Mouse (Mus musculus): Measurements from ENCODE around the gene Ddx41.
"Not testable (repeated sequence)": the region's sequence is repeated elsewhere in the genome, so short reads cannot be mapped to it uniquely, and the experiment has no call there.

Ddx41 gene

DNA sequence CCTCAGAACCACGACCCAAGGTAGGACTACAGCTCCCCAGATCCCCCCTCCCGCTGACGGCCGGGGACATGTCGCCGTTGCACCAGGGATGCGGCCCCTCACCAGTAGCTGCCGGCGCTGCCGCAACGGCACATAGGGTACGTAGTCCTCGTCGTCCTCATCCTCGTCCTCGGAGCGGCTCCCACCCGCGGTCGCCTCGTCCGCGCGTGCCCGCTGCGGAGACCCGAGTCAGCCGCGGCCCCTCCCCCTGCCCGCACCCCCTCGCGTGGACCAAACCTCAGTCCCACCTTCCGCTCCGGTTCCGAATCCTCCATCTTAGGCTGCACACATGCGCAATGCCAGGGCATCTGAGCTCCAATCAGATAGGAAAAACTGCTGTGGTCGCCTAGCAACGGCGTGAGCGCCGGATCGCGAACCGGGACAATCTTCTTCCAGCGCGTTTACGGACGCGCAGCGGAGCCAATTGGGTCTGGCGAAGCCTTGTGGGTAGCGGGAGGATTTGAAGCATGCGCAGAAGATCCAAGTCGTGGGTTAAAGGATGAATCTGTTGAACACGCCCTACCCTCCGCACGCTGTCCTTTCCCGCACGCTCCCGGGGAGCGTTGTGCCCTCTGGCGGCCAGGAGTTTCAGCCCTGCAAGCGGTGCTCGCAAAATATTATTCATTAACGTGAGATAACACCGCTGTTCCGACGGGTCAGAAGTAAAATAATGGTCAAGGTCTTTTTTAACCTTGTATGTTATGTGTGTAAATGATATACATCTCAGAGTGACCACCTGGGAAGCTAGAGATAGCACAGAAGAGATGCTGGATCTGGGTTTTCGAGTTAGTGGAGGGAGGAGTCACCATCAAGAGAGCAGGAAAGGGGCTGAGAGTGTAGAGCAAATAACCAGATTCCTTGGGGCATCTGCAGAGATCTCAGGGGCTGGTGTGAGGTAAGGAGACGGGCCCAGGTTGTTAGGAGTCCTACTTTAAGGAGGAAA lies at the start of gene Ddx41:
Gene Ddx41 (minus strand): TSS at position 465 of the 982 bp plus-strand sequence.
- DNase-seq = peak; percentile 100

DNA sequence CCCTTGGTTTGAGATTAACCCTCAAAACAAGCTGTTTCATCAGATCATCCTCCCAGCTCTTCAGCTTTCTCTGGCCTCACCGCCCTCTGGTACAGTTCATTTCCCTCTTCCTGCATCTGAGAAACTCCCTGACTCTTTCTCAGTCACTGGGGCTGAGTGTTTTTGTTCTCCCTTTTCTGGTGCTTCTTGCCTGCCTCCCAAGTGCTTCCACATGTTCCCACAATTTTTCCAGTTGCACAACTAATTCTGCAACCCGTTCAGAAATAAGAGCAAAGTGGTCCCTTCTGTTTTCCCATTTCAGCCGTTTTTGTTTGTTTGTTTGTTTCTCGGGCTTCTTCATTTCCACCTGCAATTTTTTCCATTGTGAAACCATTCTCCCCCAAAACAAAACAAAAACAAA lies 41.6 kb upstream of the Ddx41 start:
- DNase-seq = no peak

DNA sequence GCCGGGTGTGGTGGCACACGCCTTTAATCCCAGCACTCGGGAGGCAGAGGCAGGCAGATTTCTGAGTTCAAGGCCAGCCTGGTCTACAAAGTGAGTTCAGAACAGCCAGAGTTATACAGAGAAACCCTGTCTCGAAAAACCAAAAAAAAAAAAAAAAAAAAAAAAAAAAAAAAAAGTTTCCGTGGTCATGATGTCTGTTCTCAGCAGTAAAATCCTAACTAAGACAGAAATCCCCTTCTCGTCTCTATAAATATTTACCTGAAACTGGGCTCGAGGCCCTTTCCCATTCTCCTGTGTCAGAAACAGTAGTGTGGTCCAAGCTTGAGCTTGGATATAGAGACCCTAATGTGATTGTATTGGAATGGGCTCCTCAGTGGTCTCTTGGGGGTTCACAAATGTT lies 40.4 kb upstream of the Ddx41 start:
- not testable (repeated sequence) for DNase-seq

DNA sequence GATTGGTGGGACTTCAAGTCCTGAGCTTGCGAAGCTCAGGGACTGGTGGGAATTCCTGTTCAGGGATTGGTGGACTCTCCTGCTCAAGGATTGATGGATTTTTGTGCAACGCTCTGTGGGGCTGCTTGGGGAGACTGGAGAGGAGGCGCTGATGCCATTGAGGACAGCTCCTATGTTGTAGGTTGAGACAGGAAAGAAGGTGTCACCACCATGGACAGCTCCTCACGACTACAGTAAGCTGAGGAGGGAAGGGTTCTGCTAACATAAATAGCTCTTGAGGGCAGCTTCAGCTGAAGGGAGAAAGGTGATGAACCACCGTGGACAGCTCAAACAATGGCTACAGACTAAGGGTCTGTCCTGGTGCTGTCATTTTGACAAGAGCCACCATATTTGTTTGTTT lies 39.5 kb upstream of the Ddx41 start:
- DNase-seq = no peak

DNA sequence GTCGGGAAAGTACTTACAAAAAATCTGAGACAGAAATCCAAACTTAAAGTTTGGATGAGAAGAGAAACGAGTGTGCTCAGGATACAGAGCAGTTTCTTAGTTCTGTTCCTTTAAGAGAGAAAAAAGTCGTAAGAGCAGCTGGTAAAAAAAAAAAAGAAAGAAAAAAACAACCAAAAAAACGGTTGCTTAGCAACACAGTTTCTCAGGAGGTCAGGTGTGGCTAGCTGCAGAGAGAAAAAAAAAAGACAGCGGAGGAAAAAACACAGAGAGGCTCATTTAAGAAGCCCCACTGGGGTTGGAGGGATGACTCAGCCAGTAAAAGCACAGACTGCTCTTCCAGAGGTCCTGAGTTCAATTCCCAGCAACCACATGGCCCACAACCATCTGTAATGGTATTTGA lies 37.9 kb upstream of the Ddx41 start:
- no peak for DNase-seq

DNA sequence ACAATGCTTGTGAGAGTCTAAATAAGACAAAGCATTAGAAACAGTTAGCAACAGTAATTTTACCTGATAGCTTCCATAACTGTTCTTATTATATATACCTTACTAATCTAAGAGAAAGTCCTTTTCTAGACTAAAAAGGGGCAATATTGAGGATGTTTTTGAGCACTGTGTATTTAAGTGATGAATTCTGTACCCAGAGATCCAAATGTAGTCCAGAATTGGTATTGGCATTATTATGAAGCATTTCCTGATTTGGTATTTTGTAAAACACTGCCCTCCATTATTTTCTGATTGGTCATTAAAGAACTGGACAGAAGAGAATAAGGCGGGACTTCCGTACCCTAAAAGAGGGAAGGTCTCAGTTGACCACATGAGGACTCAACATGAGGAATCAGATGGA lies 37.0 kb upstream of the Ddx41 start, which contains the start of gene Tmed9:
Gene Tmed9 (plus strand): TSS at position 301 of the 400 bp plus-strand sequence.
- DNase-seq = no peak

DNA sequence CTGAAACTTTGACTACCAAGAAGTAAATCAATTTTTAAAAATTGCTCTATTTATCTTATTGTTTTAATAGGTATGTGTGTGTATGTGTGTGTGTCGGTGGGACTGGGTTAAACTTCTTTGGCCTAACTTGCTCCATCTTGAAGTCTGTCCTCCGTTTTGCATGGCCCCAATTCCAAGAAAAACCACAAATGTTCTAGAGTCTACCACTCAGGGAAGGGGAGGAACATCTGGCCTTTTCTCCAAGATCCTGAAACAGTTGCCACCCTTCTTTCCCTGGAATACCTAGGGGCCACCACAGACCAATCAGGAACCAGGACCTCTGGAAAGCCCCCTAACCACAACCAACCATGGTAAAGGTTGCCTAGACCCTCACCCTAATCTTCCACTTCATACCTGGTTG lies 35.5 kb upstream of the Ddx41 start:
- DNase-seq = no peak

DNA sequence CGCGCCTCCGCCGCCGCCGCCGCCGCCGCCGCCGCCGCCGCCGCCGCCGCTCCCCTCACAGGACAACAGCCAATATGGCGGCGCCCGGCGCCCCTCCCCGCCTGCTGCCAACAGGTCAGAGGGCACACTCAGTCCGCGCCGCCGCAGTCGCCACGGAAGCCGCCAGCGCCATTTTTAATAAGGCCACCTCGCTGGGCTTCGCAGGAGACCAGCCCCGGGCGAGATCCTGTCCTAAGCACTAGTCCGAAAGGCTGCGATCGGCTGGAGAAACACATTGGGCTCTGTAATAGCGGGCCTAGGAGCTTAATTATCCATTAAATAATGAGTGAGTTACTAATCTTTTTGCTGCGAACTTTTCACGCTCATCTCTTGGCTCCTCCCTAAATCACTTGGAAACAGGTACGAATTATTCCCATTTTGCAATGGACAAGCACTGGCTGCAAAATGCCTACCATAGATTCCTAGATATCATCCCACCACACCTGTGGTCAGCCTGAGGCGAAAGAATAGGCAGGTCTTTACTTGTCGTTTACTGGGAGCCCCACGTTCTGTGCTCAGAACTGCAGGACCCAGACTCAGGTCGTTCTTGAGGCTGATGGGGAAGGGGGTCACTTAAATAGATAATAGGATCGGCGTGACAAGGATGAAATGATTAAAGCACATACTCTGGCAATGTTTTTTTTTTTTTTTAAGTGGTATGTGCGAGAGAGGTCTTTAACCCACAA lies 34.7 kb upstream of the Ddx41 start, which contains the start of gene Fam193b:
Gene Fam193b (minus strand): TSS at position 94 of the 725 bp plus-strand sequence.
- peak; percentile 93 for DNase-seq

DNA sequence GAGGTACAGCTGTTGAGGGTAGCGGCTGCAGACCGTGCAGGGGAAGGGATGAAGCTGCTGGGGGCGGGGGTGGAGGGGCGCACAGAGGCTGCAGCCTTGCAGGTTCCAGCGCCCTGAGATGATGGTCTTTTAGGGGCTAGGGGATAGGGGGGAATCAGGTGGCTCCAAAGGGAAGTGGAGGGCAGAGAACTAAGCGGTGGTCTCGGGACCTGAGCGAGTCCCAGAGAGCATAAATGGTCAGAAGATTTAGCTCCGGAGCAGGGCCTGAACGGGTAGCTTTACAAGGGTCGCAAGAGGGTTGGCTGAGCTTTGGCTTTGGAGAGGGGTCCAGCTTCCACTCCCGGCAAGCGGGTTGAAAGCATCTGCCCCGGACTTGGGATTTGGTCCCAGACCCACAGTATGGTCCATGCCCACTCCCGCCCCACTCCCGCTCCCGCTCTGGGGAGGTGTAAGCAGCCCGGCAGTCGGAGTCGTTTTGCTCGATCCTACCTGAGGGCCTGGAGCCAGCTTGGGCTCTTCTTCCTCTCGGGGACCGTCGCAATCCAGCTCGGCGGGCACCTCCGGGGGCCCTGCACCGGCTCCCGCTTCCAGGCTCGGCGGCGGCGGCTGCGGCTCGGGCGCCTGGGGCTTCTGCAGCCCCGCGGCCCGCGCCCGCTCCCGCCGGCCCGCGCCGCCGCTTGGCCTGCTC lies 34.0 kb upstream of the Ddx41 start:
- DNase-seq = peak; percentile 38

DNA sequence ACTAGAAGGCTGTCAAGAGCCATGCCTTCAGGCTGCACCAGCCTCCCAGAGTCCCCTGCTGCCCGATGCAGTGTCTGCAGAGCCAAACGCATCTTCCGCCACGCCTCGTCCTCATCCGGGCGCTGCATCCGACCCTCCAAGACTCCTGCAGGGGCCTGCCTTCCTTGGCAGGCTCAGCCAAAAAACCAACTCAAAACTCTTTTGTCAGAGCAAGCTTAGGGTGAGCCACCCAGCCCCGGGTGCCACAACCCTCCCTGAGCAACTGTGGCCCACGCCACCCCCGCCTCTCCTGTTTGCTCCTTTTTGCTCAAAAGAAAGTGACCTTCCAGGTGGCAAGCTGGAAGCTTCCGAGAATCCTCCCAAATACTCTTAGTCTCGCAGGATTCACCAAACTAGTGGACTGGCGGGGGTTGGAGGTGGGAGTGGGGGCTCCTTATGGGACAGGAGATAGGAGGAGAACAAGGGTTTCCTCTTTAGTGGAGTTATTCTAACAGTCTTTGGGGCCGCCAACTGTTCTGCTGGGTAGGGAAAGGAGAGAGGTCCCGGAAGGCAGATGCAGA lies 33.3 kb upstream of the Ddx41 start:
- peak; percentile 23 for DNase-seq

DNA sequence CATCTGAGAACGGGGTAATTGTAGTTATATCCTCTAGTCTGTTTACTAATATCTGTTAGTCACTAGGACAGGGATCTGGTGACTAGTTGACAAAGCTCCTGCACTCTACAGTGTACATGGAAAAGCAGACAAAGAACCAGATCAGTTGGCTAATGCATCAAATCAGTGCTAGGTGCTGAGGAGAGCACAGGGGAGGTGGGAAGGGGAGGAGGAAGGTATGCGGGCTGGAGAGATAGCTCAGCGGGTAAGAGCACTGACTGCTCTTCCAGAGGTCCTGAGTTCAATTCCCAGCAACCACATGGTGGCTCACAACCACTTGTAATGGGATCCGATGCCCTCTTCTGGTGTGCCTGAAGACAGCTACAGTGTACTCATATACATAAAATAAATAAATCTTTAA lies 32.1 kb upstream of the Ddx41 start:
- not testable (repeated sequence) for DNase-seq

DNA sequence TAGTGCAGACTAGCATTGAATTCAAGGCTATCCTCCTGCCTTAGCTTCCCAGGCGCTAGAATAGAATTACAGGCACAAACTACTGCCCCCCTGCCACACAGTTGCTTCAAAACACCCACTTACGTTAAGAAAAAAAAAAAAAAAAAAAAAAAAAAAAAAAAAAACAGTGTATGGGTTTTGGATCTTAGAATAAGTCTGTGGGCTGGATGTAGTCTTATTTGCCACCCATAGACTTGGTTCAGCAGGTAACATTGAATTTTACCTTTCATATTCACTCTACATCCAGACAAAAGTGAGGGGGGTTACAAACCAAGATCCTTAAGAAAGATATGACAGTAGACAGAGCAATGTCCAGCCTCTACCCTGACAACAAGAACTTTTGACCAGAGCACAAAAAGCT lies 31.5 kb upstream of the Ddx41 start:
- no peak for DNase-seq

DNA sequence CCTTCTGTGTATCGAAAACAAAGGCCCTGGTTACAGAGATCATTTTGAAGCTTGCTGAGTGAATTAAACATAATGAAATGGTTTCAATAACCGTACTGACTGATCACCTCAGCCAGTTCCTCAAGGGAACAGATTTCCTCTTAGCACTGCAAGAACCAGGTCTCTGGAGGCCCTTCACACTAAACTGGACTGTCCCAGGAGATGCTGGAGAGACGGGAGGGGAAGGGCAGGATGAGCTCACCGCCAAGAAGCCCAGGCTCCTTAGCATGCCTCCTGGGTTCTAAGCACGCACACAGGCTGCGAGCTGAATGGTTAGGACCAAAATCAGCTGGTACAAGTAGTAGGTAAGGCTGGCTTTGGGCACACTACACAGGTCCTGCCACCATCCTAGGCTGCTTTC lies 30.5 kb upstream of the Ddx41 start:
- DNase-seq = no peak

DNA sequence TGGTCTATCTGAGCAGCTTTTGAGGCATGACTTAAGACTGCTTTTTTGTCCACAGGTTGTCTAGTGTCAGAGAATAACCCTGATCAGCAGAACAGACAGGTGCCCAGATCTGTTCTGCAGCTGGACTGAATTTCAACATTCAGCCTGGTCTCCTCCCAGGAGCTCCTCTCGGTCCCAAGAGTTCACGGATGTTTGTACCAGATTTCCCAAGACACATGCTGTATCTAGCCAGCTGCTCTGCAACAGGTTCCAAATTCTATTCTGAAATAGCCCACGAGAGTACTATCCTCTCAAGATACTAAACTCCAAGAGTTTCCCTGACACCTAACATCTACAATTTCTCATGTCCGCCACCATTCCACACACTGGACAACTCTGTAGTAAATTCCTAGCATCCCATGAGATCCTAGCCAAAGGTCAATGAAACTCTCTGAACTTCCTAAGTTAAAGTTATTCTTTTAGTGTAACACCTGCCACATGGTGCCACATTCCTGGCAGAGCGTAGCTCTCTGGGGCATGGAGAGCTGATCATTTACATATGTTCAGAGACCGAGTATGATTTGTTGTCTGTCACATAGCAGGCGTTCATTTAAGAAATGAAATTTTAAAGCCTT lies 26.9 kb upstream of the Ddx41 start:
- DNase-seq = no peak

DNA sequence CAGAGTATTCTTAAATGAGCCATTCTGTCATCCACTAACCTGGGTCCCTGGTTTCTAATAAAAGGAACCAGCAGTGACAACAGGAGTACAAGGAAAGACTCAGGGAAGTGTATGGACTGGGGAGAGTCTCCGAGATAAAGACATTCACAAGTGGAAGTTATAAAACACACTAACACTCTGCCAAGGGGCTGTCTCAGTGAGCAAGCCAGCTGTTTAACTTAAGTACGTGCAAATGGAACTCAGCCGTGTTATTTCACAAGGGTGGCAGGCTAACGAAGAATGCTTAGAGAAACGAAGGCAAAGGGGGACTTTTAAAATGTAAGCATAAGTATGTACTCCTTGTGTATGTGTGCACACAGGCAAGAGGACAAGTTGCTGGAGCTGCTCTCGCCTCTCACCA lies 21.0 kb upstream of the Ddx41 start:
- no peak for DNase-seq

DNA sequence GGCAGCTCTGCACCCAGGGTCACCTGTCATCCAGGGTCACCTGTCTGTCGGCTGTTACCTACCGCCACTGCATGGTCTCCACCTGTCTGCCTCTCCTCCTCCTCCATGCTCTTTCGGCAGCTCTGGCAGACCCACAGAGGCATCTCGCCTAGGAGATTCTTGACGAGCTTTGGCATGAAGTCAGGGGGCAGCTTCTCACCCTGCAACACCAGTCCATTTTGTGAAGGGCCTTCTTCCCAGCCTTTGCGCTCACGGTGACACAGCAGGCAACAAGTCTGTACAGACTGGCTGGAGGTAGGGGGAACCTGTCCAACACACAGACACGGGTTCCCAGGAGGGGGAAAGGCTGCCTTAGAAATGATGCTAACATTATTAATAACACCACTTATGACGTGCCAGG lies 19.5 kb upstream of the Ddx41 start:
- DNase-seq = no peak

DNA sequence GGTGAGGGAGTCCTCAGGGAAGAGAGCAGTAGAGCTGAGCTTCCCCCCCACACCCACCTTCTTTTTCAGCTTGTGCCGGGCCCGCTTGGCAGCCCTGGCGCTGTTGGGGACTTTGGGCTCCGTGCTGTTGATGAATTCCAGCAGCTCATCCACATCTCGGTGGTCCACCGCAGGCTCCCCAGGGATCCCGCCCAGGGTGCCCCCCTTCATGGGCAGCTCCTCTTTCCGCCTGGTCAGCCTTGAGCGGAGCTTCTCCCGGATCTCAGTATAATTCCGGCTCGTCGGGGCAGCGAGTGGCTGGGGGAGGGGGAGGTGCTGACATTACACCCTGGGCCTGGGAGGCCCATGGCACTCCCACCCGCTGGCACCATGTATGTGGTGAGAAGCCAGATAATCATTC lies 12.6 kb upstream of the Ddx41 start:
- no peak for DNase-seq

DNA sequence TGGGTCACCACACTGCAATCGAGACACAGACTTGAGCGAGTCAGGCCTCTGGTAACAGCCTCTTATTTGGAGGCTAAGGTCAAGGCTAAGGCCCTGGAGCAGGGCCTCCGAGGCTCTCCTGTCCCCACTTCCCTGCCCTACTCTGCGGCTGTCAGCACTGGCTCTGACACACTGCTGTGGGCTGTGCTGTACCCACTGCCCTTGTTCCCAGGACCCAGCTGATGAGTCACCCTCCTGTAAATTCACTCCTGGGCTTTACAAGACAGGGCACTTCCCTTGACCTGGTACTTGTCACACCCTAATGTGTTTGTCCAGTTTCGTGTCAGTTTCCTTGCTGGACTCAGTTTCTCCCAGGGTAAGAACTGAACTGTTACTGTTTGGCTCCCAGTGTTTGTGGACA lies 12.0 kb upstream of the Ddx41 start:
- DNase-seq = no peak

DNA sequence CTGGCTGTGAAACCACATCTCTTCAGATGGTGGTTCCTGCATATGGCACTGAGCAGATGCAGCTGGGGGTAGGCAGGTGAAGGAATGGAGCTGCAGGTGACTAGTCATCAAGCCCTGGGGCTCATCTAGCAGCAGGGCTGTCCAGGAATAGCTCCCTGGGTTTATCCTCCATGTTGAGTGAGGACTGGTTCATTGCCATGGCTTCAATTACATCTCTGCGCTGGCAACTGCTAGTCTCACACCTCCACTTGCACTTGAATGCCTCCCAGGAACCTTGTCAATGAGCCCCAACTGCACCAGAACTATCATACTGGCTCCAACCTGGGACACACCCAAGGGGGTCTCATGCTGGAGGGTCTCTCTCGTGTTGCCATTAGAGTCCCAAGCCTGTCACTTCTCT lies 11.5 kb upstream of the Ddx41 start:
- DNase-seq = no peak

DNA sequence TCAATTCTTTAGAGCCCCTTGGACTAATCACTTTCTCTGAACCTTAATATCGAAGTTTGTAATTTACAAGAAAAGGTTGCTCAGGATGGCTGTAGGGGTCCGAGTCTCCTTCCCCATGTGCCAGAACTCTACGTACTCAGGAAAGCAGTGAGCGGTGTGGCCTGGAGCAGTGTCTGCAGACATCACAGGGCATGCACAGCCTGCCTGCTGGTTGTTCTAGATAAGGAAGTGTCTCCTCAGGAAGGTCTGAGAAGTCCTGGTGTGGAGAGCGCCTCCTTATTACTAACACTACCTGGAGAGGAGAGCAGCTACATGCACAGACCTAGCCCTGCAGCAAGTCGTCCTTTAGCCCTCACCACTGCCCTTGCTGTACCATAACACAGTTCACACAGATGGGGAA lies 8.3 kb upstream of the Ddx41 start:
- DNase-seq = no peak

DNA sequence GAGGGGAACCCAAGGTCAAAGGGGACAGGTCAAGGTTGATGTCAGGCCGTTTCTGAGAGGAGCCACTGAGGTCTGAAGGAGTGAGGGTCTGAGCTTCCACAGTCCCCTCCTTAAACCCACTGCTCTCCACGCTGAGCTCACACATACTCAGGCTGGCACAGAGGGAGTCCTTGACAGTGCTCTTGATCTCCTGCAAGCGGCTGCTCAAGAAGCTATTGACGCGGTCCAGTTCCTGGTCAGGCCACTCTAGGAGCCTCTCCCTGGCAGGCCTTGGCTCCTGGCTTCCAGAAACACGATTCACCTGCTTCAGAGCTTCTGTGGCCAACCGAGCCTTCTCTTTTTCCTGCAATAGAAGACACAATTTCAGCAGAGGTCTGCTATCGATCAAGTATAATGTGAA lies 7.0 kb upstream of the Ddx41 start:
- no peak for DNase-seq

DNA sequence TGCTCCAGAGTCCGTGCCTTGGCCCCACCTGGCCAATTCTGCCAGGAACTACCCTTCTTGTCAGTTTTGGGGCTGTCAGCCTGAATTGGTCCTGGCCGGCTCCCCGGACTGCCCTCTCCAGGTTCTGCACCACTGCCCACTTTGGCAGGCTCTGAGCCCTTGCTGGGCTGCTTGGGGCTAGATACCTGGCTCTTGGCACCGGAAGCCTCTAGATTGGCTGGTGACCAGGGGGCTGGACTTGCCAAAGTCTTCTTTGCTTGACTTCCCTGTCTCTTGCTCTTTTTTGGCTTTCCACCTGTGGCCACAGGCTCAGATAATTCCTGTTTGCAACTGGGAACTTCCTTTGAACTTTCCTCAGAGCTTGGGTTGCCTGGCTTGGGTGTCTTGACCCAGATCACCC lies 6.4 kb upstream of the Ddx41 start:
- no peak for DNase-seq

DNA sequence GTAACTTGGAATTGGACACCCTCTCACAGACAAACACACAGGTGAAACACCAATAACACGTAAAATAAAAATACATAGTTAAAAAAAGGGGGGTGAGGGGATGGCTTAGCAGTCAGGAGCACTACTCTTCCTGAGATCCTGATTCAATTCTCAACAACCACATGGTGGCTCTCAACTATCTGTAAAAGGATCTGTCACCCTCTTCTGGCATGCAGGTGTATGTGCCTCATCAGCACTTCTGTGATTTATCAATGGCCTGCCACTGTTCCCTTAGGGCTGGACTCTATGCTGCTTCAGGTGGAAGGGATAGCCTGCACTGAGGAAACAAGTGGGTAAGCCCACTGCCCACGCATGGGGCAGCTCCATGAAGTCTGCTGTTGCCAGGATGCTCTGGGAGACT lies 4.5 kb upstream of the Ddx41 start:
- DNase-seq = no peak
